Mouse (Mus musculus) granulocyte monocyte progenitor cell, adult 5-6 weeks (primary cell): ENCODE measurements at regions not wholly inside any gene's neighbourhood (a gene's known extent, or its start where the extent isn't known, plus 50 kb on each side); places are given as distances from the start of the nearest gene placed in this dataset.
A peak's percentile ranks its signal among the peaks of the same experiment; 100 is the strongest.

ENCODE experiments used
- ATAC-seq: replicated peaks from 2 replicates; pipeline ENCODE4 v1.8.0; 2016; ENCODE audit warnings: mild to moderate bottlenecking, moderate TSS enrichment, inconsistent platforms; ENCODE audit not compliant: poor library complexity, severe bottlenecking

DNA sequence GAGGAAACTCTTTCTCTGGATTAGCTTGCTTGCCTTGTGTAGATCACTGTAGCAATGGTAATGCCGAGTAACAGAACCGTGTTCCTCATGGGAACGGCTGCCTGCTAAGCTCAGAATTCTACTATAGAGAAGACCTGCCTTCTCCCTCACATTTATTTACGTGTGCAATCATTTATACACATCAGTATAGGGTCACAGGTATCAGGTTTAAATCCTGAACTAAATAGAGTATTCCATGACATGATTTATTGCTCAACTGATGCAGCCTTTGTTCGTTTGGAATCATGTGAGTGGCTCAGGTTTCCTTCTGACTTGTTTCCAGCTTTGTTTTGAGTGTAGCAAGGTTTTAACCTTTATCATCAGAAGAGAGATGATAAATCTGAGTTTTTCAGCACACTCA, 329.4 kb downstream of the Galc start:
- no peak for ATAC-seq

DNA sequence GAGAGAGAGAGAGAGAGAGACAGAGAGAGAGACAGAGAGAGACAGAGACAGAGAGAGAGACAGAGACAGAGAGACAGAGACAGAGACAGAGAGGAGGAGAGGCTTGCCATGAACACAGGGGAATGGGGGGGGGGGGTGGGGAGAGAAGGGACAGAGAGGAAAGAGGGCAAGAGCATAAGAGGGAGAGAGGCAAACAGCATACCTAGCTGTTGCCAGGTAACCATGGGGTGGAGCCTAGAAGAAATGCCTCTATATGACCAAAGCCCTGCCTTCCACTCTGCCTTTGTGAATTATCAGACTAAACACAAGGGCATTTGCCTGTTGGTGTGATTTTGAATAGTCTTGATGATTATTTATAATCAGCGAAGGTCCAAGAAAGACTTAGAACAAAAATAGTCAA, 332.2 kb downstream of the Galc start:
- no peak for ATAC-seq

DNA sequence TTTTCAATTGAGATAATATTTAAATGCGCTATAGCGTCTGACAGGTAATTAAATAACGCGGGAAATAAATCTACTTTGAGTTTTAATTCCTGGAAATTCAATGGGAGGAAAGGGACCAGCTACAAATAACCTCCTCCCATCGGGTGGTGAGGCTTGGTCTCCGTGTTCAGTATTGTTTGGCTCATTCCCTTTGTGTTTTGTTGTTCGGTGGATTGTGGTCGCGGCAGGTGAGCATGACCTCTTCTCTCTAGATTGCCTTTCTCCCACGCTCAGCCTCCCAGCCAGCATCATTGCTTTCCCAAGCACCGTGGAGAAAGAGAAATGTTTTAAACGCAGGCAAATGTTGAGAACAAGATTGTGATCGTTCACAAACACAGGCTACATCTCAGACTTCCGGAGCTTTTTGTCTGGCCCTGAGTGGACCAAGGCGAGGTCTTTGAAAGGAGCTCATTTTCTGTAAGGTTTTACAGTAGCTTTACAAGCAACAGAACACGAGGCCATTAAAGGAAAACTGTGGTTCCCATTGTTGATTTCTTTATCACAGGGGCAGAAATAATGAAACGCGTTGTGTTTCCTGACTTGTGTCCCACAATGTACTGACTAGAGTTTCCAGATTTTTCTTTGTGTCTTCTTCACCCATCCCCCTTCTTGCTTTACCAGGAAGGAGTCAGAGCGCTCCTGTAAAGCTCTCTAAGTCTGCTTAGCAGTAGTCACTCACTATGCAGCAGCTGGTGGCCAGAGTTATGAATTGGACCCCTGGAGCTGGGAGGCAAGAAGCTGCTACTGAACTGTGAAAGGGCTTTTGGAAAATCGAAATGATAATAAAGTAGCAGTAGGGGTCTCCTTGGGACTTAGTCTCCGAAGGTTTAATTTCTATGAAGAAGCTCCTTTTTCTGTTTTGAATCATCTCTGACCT, 337.7 kb downstream of the Galc start:
- ATAC-seq = no peak

DNA sequence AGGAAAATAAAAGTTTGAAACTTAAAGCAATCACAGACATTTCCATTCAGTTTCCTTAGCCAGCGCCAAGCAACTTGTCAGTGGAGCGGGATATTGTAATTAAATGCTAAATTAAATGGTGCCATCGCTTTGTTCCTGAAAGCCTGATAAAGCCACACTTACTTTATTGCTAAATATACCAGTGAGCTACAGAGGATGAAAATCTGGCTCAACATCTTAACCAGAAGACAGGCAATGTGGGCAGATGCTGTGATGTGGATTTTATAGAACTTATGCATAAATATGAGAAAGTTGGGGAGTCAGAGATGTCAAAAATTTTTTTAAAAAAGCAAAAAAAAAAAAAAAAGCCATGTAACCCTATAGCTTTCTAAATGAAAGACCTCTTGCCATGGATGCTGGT, 340.8 kb downstream of the Galc start:
- no peak for ATAC-seq

DNA sequence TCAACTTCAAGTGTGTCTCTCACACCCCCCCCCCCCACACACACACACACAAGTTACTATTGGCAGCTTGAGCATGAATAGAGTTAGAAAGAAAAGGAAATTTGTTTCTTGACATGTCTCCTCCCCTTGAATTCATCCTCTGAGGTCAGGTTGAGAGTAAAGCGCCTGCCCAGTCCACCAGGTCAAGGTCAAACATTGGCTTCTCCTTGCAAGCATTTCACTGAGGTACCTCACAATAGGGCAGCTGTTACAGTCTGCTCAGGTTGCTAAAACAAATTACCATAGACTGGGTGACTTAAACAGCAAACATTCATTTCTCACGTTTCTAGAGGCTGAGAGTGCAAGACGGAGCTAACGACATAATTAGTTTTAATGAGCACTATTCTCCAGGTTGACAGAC, 344.2 kb downstream of the Galc start:
- no peak for ATAC-seq

DNA sequence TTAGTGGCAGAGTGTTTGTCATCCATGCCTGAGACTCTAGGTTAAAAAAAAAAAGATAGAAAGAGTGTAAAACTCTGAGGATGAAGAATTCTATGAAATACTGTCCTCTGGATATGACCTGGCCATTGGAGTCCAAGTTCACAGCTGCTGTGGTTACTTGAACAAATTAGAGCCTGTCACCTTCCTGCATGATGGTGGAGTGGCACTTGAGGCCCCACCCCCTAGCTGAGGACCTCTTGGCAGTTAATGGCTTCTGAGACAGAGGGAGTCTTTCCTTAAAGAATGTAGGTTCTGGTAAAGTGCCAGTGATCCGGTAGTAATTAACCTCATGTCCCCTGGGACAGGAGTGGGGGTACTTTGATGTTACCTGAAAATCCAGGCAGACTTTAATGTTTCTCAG, 346.5 kb downstream of the Galc start:
- ATAC-seq = no peak

DNA sequence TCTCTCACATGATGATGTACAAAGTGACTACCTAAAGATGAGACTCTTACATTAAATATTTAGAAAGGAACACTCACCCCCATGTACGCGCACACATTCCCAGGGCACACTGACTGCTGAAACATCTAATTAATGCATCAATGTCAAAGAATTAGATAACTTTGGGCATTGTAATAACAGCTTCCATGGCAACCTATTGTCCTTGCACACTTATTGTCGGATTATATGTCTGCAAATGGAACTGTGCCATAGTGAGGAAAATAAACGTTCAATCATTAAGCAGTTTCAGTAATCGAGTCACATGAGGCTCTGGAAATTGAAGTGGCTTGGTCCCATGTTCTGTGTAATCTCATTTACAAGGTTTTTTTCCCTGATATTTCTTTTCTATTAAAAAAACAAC, 360.0 kb downstream of the Galc start:
- ATAC-seq = no peak

DNA sequence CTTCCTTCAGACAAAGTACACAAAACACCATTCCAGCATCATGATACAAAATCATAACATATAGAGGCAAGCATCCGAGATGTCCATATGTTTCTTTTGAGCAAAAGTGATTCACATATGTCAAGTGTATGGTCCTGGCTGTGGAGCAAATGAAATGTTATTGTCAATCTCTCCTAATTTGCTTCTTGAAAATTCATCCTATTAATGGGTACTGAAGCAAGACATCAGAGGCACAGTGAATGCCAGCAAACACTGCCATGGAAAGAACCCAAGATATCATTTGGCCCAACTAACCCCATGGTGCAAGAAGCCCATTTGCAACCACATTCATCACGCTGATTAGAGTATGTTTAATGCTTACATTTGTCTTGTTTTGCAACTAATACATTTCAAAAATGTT, 361.1 kb downstream of the Galc start:
- no peak for ATAC-seq

DNA sequence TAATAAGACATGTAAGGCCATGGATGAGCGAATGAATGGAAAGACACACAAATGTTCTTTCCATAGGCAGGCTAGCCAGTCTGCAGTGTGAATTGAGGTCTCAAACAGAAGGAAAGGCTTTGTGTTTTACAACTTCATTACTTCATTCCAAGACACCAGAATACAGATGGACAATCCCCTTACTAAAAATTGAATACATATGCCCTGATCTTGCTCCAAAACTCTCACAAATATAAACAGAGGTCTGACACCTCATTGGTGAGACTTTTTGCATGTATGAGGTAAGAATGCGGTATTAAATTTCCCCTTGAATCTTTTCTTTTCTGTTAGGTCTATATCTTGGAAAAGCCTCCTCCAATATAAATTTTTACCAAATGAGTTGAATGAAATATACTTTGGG, 363.3 kb downstream of the Galc start:
- no peak for ATAC-seq

DNA sequence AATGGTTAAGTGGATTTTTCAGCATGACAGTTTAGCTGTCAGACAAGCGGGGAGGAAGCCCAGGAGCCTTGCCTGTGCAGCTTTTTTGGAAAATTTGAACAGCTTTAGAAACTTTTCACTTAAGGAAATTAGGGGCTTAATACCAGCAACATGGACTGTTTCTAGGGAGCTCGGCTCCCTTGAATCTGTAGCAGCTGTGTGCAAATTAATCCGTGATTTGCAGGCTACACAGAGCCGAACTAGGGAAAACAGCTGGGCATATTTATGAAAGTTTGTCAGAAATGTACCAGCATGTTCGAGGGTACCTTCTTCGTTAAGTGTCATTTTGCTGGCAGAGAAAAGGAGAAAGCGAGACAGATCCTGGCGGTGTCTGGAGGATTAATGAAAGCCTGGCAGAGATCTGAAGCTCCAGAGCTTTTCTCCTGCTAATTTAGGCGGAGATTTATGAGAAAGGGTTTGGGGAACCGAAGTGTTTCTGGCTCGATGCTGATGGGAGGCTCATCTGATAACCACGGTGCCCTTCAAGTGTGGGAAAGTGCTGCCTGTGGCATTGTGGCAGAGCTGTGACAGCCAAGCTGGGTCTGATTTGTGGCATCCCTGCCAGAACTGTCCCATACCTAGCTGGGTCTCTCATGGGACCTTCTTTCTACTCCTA, 370.3 kb downstream of the Galc start:
- no peak for ATAC-seq

DNA sequence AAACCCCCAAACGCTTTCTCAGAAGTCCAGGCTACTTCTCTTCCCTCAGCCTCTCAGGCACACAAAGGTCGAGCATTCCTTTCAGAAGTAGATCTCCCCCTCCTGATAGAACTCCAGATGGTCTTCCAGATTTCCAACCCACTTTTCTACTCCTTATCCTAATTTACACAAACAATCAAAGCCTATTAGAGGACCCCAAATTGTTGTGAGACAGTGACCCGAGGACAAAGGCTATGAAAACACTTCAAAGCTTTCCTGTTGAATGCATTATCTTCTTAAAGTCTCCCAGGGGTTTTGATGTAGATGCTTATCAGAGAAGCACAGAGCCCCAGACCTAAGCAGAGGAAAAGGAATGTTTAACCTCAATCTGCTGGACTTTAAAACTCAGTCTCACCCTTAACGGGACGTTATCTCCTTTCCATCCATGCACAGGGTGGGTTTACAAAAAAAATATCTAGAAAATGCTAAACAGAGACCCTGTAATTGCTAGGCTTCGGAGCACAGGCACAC, 370.9 kb downstream of the Galc start:
- no peak for ATAC-seq

DNA sequence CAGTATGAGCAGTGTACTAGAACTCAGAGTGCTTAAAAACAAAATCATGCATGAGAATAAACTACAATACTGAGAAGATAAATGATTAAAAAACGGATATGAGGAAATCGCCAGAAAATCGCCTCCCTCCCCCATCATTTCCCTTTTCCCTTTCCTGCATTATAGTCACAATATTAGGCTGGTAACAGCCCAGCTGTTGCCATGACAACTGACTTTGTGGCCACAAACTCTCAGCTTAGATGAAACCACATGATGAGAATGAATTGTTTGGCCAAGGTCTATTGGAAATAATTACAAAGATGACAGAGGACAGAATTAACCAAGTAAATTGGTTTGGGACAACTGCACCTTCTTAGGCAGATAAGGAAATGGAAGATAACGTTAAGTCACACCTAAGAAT, 376.8 kb downstream of the Galc start:
- no peak for ATAC-seq

DNA sequence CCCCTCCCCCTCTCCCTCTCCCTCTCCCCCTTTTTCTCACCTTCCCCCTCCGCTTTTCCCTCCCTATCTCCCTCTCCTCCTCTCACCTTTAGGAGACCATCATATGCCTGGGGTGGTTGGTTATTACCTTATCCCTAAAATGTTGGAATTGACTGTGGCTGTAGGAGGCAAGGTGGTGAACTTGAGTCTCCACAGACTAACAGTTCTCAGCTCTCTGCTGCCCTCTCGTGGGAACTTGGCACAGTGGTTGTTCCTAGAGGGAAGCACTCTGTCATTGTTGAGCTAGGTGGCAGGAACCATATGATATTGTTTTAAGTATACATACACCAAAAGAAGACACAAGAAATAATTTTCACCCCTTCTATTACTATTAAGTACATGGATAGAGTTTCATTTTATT, 386.9 kb downstream of the Galc start:
- ATAC-seq = peak; percentile 88

DNA sequence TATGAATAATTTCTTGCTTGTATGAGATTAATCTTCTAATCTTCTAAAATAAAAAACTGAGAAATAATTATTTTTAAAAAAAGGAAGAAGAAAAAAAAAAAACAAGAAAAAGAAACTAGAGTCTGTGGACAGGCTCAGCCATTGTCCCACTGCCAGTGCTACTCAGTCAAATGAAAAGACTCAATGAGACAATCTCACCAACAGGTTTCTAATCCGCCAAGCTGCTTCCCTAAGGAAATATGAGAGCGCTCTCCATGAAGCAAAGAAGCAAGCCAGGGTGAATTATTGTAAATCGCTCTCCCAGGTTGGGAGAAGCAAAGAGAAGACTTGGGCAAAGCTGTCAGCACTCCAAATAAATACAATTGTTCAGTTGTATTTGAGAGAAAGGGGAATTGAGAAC, 396.3 kb downstream of the Galc start:
- ATAC-seq = no peak

DNA sequence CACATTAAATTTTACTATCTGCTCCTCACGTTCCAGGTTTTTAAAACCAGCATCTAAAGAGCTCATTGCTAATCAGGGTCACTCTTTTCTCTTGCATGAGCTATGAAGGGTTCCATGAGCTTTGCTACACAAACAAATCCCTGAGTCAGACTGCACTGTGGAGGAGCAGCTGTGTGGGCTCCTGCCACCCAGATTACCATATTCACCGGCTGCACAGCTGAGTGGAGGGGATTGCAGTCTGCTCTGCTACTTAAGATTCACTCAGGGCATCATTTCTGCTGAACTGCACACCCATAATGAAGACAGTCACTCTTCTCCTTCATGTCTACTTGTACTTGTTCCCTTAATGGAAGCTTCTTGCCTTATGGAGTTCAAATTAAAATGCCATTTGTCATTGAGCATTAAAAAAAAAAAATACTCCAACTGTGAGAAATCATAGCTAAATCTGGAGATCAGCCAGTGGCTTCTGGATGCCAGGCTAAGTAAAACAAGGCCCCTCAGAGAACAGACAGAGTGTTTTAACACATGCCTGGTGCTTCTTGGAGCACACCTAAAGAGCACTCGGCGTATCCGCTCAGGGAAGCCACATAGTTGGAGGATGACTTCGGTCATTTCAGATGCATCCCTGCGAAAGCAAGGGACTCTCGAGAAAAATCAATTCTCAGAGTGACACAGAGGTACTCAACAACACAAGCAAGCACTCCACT, 422.9 kb downstream of the Galc start:
- no peak for ATAC-seq

DNA sequence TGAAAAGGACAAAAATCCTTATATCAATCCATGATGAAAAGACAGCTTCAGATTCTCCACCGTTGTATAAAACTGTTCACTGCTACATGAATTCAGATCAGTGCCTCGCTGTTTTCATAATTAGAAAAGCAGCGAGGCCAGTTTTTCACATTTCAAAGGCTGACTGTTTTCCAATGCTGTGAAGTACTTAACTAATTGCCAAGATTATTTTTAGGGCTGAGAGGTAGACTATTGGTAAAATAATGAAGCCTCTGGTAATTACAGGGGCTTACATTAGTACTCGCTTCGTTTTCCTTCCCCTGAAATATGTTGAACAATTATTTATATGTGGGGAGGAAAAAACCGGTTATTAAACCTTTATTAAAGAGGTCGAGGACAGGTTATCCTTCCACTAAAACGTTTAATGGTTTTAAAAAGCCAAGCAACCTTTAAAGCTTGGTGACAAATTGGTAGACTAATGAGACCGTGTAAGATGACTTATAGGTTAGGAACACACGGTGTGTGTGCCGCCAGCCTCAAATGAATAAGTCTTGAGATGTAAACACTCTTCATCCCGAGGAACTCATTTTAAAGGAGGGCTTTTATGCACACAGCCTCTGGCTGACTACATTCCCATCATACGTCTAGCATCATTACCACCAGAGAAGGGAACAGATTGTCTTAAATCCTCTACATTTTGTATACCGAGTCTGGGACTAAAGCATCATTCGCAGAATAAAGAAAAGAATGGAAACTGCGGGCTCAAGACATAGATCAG, 465.7 kb downstream of the Galc start:
- ATAC-seq = no peak

DNA sequence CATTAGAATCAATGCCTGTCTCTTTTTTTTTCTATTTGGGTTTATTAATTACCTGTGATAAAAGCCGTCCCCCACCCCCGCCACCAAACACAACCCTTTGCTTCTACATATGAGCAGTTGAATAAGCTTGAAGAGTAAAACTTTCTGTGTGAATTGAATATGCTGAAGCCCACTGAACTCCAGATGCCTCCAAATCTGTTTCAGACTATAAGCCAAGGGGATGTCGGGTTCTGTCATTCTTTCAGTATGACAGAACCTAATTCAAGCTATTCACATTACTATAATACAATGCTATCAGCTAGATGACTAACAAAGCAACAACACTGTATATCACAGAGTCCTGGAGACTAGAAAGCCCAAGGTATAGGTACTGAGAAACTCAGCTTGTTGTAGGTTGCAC, 475.8 kb downstream of the Galc start:
- ATAC-seq = no peak

DNA sequence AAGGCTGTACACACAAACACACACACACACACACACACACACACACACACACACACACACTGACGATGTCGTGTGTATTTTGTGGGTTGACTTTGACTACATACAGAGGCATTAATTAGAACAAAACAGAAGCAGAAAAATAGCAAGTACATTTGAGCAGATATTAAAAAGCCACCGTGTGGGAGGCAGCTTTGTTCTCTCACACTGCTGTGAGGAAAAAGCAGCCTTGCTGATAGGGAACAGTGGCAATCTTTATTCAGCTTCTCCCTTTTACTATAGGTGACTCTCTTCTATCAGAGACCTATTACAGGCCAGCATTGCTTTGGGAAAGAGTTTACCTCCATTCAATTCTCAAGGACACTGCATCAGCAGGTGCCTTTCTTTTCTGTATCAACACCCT, 500.1 kb downstream of the Galc start:
- ATAC-seq = no peak

DNA sequence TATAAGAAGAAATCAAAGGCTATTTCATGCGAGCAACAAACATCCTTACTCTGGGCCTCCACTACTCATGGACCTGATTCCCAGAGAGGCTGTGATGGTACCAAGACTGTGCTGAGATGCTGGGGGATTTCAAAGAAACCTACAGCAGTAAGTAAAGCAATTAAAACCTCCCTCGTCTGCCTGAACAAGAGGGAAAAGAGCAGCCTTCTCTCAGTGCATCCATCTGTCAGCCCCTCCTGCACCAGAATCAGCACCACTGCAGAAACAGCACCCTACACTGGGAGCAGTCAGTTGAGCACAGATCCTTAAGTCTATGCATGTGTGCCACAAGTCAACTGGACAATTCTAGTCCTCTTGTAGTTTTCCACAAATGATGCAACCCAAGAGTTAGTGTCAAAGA, 500.6 kb downstream of the Galc start:
- ATAC-seq = no peak

DNA sequence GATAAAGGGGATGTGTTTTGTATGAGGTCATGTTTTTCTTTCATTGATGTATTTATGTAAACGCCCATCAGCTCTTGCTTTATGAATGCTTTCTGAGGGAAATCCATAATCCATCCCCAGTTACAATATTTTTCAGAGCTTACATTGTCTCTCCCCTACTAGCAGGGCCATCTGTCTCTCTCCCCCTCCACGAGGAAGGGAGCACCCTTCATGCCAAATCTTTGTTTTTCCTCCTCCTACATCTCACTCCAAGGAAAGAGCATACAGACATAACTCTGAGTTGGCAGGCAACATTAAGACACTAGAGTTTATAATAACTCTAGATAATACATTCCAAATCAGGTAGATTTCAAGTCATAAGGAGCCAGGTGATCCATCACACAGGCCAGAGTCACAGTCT, 509.1 kb downstream of the Galc start:
- ATAC-seq = no peak

DNA sequence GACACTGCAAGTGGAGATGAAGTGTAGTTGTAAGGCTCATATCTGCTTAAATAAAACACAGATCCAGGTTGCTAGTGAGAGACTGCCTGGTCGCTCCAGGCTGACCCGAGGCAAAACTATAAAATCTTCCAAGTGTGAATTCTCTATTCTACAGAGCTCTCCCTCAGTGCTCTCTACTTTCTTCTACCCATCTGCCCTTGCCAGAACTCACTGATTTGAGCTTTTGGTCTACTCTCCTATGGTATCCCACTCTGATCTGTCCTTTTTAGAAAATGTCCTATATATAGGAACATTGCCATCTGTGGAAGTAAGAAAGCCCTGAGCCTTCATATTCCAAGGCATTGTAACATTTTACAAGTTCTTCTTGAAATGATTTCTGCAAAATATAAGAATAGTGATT, 518.3 kb downstream of the Galc start:
- no peak for ATAC-seq
